Mouse (Mus musculus) thymus, adult 2 months (tissue): ENCODE measurements around the gene Atpaf1. TPM values are rescaled to one million over a fixed set of nuclear protein-coding genes. Genes with fewer than 3 reads are reported as not detected.

Experiments used
- DNase-seq: peaks from one replicate; pipeline ENCODE4 v3.0.0; 2021
- H3K27ac ChIP-seq: fragments of 200-500 bp; 2 replicates; pipeline ENCODE4 v1.5.1; 2012; ENCODE audit warnings: low read length, control low read depth; ENCODE audit not compliant: control insufficient read depth, insufficient read depth
- H3K27me3 ChIP-seq: fragments of 200-500 bp; 2 replicates; pipeline ENCODE4 v1.6.1; 2012; ENCODE audit warnings: mild to moderate bottlenecking, low read length, moderate library complexity, mixed read lengths; ENCODE audit not compliant: control insufficient read depth, insufficient read depth
- H3K36me3 ChIP-seq: fragments of 200-500 bp; 2 replicates; pipeline ENCODE4 v1.6.1; 2012; ENCODE audit warnings: mild to moderate bottlenecking, low read length, moderate library complexity; ENCODE audit not compliant: control insufficient read depth, insufficient read depth
- H3K4me1 ChIP-seq: fragments of 200-500 bp; replicated peaks from 2 replicates; pipeline ENCODE4 v1.6.1; 2012; ENCODE audit warnings: low read length; ENCODE audit not compliant: control insufficient read depth, insufficient read depth
- H3K4me3 ChIP-seq: fragments of 200-500 bp; 2 replicates; pipeline ENCODE4 v1.5.1; 2012; ENCODE audit warnings: mild to moderate bottlenecking, low read length, control low read depth, moderate library complexity; ENCODE audit not compliant: control insufficient read depth, insufficient read depth
- CTCF ChIP-seq: fragments of 200-500 bp; IDR thresholded peaks from 2 replicates; pipeline ENCODE4 v1.5.1; 2012; ENCODE audit warnings: mild to moderate bottlenecking, control low read depth, low read length, moderate library complexity, borderline replicate concordance; ENCODE audit not compliant: control insufficient read depth, poor library complexity, insufficient read depth; ENCODE audit errors: extremely low read depth
- POLR2A ChIP-seq: fragments of 200-500 bp; IDR thresholded peaks from 2 replicates; pipeline ENCODE4 v1.6.1; 2012; ENCODE audit warnings: mild to moderate bottlenecking, low read length, control low read depth, moderate library complexity; ENCODE audit not compliant: control insufficient read depth, poor library complexity, insufficient read depth; ENCODE audit errors: extremely low read depth
- WGBS: fragments of 180-500 bp; shearing (Covaris S2); methylation state at CpG from one replicate; pipeline ENCODE4 v1.1.7; 2018; 5-methylcytosine and 5-hydroxymethylcytosine counted together
- polyA plus RNA-seq: library from polyadenylated mRNA; depleted of rRNA; stranded (reverse); fragments of >200 nt; gene quantifications from 2 replicates; pipeline ENCODE4 v1.2.3, GENCODE M21; 2012

Gene Atpaf1
- polyA plus RNA-seq, 1 experiment: 30.2 TPM

GRCm38 (mm10) chr4:115848990-115849677, 64.5 kb downstream of the Atpaf1 start:
- TF ChIP-seq CTCF: no peak
- no peak for TF ChIP-seq POLR2A
- H3K27ac ChIP-seq: no peak overlapping the region
- peaks cover 27% of the 10 kb centered on the region for H3K36me3 ChIP-seq
- no peaks in the 10 kb centered on the region for H3K27me3 ChIP-seq
- 52% methylated on average over 8 of the region's 8 CpGs for WGBS
- no peak for DNase-seq
- no peaks in the 10 kb centered on the region for H3K4me1 ChIP-seq
- H3K4me3 ChIP-seq: no peak overlapping the region

- TF ChIP-seq CTCF: no peak
- TF ChIP-seq POLR2A: no peak
- H3K27me3 ChIP-seq: no peaks in the 10 kb centered on the region
- H3K4me1 ChIP-seq: no peaks in the 10 kb centered on the region
- H3K27ac ChIP-seq: no peak overlapping the region
- WGBS: 95% methylated on average over 2 of the region's 2 CpGs
- DNase-seq: no peak
- peaks cover 27% of the 10 kb centered on the region for H3K36me3 ChIP-seq
- H3K4me3 ChIP-seq: no peak overlapping the region
Measured at GRCm38 (mm10) chr4:115850111-115850510, 65.5 kb downstream of the Atpaf1 start.

GRCm38 (mm10) chr4:115850631-115851030, 66.0 kb downstream of the Atpaf1 start:
- DNase-seq: no peak
- Histone ChIP-seq H3K4me3 (no peak overlapping the region), H3K27ac (no peak overlapping the region), H3K4me1 (no peaks in the 10 kb centered on the region), H3K36me3 (peaks cover 27% of the 10 kb centered on the region), H3K27me3 (no peaks in the 10 kb centered on the region)
- 81% methylated on average over 2 of the region's 2 CpGs for WGBS
- TF ChIP-seq CTCF (no peak), POLR2A (no peak)

- H3K4me3 ChIP-seq: no peak overlapping the region
Measured at GRCm38 (mm10) chr4:115851569-115851968, 67.0 kb downstream of the Atpaf1 start.

GRCm38 (mm10) chr4:115855100-115855499, 70.5 kb downstream of the Atpaf1 start:
- H3K27me3 ChIP-seq: no peaks in the 10 kb centered on the region
- H3K27ac ChIP-seq: no peak overlapping the region
- peaks cover 22% of the 10 kb centered on the region for H3K36me3 ChIP-seq
- no peak for TF ChIP-seq CTCF
- TF ChIP-seq POLR2A: no peak
- DNase-seq: no peak
- no peaks in the 10 kb centered on the region; the same call in 1 of the 2 replicates for H3K4me1 ChIP-seq
- H3K4me3 ChIP-seq: no peak overlapping the region
- 66% methylated on average over 6 of the region's 6 CpGs for WGBS

More at GRCm38 (mm10) chr4:115851569-115851968, 67.0 kb downstream of the Atpaf1 start:
- Histone ChIP-seq H3K4me1 (no peaks in the 10 kb centered on the region), H3K36me3 (peaks cover 27% of the 10 kb centered on the region), H3K27me3 (no peaks in the 10 kb centered on the region), H3K27ac (no peak overlapping the region)
- 94% methylated on average over 6 of the region's 6 CpGs for WGBS
- no peak for DNase-seq
- TF ChIP-seq CTCF (no peak), POLR2A (no peak)

- H3K36me3 ChIP-seq: peaks cover 18% of the 10 kb centered on the region
- 89% methylated on average over 4 of the region's 4 CpGs for WGBS
- TF ChIP-seq CTCF (no peak), POLR2A (no peak)
- no peak overlapping the region for H3K27ac ChIP-seq
- H3K4me3 ChIP-seq: no peak overlapping the region
- no peaks in the 10 kb centered on the region; the same call in 1 of the 2 replicates for H3K4me1 ChIP-seq
- no peak for DNase-seq
- no peaks in the 10 kb centered on the region for H3K27me3 ChIP-seq
Measured at GRCm38 (mm10) chr4:115855609-115856008, 71.0 kb downstream of the Atpaf1 start.

- DNase-seq: no peak
- TF ChIP-seq POLR2A (no peak), CTCF (no peak)
- Histone ChIP-seq H3K36me3 (peaks cover 15% of the 10 kb centered on the region), H3K4me1 (no peaks in the 10 kb centered on the region; the same call in 1 of the 2 replicates), H3K27me3 (no peaks in the 10 kb centered on the region), H3K27ac (no peak overlapping the region), H3K4me3 (no peak overlapping the region)
- WGBS: 96% methylated on average over 4 of the region's 4 CpGs
Measured at GRCm38 (mm10) chr4:115856282-115856681, 71.7 kb downstream of the Atpaf1 start.
